Mouse (Mus musculus): ENCODE measurements around the gene Dok5.

The Dok5 gene

DNA sequence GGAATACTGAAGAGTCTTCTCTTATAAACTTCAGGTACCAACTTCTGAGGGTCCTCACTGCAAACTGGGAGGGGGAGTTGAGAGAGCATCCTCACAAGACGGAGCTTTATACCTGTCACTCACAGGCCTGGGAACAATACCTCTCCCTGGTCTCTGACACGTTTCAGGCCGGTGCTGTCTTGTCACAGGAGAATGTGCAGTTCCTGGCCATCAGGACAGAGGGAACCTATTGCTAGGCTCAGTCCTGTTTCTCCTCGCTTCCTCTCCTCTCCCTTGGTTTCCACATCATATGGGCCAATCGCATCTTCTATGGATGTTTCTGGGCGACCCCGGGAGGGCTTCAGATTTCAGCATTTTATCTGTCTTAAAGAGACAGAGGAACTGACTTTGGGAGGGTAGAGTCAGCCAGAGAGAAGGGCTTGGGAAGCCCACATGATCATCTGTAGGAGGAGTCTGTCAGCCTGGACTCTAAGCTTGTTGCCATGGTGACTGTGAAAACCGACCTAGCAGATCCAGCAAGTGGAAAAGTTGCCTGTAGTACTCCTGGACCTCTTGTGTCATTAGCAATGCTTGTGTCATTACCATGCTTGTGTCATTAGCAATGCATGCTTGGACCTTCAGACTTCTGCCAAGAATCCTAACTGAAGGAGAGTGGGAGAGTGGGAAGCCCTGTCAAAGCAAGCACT is 59.9 kb downstream of the Dok5 start:
- no peak for DNase-seq (ENCODE audit: low read depth, low spot score)

DNA sequence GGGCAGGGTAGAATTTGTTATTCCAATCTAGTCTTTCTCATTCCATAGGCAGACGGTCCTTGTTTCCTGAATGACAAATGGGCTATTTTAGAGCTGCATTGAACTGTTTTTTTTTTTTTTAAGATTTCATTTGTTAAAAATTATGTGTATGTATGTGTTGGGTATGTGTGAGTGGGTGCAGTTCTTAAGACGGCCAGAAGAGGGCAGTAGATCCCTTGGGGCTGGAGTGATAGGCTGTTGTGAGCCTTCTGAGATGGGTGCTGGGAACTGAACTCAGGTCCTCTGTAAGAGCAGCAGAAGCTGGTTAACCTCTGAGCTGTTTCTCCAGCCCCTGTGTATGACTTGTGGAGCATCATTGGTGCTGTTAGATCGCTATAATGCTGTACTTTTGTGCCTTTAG is 63.6 kb downstream of the Dok5 start:
- no peak for DNase-seq (ENCODE audit: low read depth, low spot score)

DNA sequence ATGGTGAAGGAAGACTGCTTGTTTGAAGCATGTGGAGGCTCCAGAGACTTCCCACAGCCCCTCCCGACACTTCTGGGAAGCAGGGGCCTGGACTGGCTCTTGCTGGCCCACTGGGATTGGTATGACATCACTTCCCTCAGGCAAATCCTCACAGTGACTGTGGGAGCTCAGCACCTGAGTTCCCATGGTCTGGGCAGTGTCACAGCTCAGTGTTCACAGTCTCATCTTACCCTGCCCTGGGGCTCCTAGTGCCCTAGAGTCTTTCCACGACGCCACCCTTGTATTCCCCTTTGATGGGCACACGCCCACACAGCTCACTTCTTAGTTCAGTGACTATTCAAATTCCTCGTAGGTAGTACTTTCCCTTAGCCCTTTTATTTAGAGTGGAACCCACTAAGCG is 71.4 kb downstream of the Dok5 start:
- no peak for DNase-seq (ENCODE audit: low read depth, low spot score)

DNA sequence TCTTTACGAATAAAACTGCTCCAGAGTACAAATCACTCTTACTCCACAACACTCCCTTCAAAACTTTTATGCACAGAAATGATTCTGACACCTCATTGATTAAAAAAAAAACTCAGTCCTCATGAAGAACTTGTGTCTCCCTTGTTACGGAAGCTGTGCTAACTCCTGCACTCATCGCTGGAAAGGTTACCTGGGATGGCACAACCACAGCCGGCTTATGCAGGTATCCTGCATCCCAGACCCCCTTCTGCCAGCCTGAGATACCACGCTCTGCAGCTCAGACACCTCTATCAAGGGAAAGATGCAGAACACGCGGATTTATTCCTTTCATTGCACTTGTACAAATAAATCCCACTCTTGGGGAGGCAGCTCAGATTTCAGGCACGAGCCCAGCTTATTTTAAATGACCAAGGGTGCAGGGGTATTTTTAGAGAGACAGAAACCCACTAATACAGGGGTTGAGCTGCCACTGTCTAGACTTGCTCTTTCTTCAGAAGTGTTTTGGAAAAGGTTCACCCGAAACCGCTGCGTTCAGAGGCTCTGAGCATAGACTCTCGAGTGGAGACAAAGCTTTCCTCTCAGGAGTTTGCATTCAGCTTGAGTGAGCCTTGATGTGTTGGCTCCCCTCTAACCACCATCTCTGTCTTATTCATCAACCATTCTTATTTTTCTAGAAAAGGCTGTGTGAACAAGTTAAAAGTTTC is 76.1 kb downstream of the Dok5 start:
- no peak for DNase-seq (ENCODE audit: low read depth, low spot score)

DNA sequence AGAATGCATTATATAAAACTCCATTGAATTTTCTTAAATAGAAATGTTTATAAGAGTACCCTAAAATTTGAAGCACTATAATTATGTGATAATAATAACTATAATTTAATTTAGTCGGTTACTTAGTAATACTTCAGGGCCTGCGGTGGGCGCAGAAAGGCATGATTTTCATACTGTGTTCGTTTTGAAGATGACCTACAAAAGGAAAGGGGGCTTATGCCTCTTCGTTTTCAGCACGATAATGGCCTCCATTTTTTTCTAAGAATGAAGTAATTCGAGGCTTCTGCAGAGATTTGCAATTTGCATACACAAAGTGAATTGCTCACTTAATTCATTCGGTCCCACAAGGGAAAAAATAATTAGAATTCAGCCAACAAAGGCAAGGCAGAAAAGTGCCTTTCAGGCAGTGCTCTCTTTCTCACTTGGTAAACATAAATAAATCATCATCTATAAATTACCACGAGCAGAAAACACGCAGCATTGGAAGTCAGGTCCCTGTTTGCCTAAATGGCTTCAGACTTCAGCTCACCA is 76.7 kb downstream of the Dok5 start:
- no peak for DNase-seq (ENCODE audit: low read depth, low spot score)

DNA sequence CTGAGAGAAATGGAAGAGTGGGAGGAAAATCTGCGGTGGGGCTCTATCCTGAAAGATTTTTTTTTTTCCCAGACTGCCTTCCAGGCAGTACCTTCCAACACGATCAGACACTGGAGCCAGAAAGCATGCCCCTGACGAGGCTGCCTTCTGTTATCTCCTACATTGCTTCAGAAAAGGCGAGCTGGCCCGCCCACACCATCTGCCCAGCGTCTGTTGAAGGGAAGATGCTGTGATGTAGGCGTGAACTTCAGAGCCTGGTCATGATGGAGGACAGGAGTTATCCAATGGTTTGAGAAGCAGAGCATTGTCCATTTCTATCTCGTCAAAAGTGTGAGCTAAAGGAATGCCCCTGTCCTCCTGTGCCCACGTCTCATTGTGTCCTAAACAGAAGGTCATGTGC is 79.7 kb downstream of the Dok5 start:
- no peak for DNase-seq (ENCODE audit: low read depth, low spot score)

DNA sequence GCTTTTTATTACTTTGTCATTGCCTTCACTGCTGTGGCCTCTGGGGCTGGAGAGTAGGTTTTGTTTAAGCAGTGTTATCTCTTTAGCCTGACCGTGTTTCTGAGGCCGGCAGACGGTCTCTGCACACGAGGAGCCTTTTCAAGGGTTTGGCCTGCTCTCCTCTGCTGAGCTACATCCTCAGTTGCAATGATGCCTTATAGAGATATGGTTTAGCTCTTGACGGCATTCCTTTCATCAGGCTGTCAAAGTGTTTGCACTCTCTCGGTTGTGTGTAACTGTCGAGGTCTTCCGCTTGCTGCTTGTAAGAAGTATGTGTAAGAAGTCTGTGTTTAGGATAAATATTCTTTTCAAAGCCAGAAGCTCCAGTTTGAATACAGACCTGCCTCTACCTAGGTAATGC is 84.7 kb downstream of the Dok5 start:
- DNase-seq (ENCODE audit: low read depth, low spot score): no peak

DNA sequence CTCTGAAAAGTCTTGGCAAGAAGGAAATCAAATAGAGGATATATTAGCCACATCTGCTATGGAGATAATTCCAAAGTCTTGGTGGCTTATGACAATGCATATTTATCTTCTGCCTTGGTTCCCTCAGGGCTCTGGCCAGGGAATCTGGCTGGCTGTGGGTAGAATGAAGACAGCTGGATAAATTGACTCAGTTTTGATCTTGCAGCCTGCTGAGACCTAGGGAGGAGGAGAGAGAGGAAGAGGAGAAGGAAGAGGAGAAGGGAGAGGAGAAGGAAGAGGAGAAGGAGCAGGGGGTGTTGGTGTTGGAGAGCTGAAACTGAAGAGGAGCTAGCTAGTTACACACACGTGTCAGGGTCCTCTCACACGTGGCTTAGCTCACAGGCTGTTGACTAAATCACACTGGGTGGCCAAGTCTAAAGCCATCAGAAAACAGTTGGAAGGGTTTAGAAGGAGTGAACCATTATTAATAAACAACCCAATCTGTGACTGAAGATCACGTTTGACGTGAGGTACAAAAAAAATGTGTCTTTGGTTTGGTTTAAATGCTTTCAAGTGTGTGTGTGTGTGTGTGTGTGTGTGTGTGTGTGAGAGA is 85.6 kb downstream of the Dok5 start:
- no peak for DNase-seq (ENCODE audit: low read depth, low spot score)

DNA sequence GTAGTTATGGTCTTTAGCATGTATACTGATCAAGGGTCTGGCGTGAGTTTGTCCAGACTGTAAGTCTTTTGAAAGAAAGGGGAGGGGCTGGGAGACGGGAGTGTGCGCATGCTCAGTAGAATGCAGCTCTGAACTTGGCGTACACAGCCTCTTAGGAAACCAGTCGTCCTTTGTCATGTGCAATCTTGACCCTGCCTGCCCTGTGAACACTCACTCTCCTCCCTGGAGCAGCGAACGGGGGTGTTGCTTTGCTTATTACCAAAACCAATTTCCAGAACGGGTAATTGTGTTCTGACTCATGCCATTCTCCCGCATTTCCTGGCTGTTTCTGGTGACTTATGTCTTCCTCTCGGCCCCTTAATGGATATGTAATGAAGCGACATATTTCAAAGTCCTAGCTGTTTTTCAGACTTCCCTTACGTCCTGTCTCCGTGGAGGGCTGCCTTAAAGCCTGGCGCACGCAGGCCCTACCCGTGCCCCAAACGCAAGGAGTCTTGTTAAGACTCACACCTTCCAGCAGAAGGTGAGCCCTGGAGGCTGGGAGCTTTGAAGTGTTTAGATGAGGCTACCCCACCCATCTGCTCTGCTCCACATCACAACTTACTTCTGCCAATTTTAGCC is 95.3 kb downstream of the Dok5 start:
- no peak for DNase-seq (ENCODE audit: low read depth, low spot score)

DNA sequence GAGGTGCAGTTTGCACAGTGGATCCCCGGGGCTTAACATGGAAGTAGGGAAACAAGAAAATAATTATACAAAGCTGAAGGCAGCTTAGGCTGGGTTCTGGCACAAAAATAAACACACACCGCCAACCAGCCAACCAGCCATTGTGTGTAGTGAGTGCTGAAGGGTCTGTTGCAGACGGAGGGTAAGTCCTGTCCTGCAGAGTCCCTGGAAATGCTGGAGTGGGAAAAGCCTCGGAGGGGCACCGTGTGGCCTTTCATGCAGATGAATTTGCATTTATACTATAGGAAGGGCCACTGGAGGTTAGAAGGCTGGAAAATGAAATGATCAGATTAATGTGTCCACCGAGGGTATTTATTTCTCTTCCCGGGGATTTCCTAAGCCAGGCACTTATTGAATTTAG is 97.2 kb downstream of the Dok5 start:
- DNase-seq (ENCODE audit: low read depth, low spot score): no peak

DNA sequence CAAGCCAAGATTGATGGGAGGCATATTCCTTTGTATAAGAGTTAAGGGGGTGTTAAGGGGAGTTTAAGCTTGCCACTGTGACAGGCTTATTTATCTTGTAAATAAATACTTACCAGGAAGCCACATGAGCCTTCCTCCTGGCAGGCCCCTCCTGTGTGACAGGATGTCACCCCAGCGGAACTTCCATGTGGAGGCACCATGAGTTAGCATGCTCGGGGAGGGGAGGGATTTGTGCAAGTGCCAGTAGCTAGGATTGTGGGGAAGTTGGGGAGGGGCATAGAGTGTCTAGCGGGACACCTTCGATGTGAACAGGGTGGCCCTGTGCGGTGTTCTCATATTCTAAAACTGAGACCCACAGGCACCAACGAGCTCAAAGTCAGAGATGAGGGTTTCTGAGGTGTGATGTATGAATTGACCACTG is 97.6 kb downstream of the Dok5 start:
- DNase-seq (ENCODE audit: low read depth, low spot score): no peak

DNA sequence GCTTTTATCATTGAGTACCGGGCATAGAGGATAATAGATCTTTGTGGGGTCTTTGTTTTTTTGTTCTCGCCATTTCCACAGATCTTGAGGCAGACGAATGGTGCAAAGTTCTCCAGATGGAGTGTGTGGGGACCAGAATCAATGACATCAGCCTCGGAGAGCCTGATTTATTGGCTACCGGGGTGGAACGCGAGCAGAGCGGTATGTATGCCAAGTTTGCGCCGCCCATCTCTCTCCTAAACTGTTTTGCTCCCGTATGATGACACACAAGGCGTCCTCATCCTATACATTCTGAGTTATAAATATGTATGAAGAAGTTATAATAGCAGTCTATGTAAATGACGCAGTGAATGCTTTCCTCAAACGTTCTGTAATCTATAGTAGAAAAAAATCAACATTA is 98.4 kb downstream of the Dok5 start:
- DNase-seq (ENCODE audit: low read depth, low spot score): no peak

DNA sequence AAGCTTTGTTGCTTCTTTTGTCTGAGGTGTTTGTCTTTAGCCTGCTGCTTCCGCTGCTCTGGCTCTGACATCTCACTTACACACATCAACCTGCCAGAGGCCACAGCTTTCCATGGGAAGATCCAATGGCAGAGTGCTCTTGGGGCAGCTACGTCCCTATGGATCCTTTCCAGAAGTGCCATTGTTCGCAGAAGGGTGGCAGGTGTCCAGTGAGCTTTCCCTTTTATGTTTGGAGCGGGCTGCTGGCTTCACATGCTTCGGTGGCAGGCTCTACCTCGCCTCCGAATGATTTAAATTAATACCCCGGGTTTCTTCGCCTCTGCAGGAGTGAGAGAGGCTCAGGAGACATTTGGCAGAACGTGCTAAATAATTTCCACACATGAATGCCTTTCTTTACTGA is 105.3 kb downstream of the Dok5 start:
- DNase-seq (ENCODE audit: low read depth, low spot score): no peak

DNA sequence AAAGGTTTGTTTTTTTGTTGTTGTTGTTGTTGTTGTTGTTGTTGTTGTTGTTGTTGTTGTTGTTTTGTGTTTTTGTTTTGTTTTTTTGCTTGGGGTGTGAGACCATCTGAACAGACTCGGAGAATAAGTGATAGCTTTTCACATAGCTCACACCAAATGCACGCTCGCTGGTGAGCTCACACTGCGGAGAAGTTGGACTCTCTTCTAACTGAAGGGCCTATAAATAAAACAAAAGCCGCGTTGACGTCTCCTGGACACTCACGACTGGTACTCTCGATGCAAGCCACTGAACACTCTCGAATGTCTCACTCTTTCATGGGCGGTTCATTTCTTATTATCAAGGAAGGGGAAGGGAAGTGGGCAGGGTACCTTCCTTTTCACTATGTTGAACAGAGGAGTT is 105.8 kb downstream of the Dok5 start:
- DNase-seq (ENCODE audit: low read depth, low spot score): no peak

DNA sequence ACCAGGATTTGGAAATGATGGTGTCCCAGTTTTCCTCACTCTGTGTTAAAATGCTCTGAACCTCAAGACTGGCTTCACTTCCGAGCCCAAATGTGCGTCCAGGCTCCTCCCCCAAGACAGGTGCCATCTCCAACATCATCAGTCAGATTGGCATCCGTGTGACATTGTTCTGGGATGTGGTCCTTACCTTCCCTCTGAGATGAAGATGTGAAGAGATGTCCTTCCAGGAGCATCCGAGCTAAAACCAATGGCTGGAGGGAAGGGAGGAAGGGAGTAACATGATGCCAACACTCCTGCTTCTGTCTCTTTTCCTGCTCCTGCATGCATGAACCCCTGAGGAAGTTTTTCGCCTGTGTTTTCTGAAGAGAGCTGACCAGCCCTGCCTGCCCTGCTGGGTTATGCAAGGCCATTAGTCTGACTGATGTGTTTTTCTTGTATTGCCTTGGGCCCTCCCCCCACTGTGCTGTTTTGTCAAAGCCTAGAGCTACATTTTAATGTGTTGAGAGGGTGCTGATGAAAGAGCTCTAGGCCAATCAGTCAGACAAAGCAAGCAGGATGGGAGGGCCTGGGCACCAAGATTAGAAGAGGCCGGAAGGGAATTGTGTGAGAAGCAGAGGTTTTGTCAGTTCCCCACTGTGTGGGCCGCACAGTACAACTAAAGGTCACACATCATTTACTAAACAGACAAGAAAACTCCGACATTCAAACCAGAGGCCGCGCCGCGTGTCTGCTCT is 106.4 kb downstream of the Dok5 start:
- no peak for DNase-seq (ENCODE audit: low read depth, low spot score)

DNA sequence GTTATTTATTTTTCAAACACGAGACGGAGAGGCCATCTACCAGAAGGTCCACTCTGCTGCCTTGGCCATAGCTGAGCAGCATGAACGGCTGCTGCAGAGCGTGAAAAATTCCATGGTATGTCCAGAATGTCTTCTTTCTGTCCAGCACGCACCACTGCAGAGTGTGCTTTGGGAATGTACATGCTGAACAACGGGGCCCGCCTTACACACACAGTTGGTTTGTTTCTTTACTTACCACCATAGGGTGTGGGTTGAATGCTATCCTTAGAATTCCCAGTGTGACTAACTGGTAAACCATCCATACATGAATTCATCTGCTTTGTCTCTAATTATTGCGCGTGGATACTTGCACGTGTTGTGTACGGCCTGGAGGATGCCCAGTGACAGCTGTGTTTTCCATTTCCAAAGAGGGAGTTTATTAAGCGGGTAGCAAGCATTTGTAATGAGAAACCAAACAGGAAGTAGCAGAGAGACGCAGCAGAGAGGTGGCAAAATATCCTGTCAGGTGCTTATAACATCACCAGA is 109.9 kb downstream of the Dok5 start:
- DNase-seq (ENCODE audit: low read depth, low spot score): no peak

DNA sequence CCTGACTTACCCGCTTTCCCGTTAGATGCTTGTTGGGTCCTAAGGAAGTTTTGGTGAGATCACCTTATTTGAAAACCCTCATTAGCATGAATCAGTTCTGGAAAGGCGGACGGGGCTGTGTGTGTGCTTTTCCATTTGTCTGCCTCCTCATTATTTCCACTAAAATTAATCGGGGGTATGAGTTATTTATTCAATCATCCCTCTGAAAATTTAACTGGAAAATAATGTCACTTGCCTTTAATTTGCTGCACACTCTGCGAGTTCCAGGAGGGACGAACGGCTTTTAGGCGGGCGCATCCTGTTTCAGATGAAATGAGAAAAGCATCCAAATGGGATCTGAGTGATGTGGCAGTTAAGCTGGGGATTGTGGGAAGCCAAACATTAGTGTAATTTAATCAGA is 113.9 kb downstream of the Dok5 start:
- no peak for DNase-seq (ENCODE audit: low read depth, low spot score)

DNA sequence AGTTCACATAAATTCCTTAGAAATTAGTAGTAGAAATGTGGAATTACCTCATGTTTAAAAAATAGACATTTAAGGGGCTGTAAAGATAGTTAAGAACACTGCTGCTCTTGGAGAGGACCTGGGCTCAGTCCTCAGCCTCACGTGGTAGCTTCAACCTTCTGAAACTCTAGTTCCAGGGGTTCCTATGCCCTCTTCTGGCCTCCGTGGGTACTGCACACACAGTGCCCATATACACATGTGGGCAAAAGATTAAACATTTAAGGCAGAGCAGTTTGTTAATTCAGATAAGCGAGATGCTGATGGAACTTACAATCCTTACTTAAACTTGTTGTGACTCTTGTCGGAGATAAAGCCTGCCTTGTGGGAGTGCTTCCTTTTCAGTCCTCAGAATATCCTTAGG is 118.5 kb downstream of the Dok5 start:
- no peak for DNase-seq (ENCODE audit: low read depth, low spot score)

DNA sequence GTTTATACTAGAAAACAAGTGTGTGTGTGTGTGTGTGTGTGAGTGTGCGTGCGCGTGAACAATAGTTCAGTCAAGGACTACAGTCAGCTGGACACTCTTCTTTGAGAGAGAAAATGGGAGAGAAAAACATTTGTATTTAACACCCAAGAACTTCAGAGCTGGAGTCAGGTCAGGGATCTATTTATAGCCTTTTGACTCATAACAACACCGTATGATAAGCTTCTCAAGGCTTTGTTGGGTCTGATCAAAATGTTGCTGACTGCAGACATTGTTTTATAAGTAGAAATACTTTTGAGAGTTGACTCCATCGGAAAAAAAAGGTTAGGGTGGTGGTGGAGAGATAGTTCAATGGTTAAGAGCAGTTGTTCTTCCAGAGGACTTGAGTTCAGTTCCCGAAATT is 120.7 kb downstream of the Dok5 start:
- DNase-seq (ENCODE audit: low read depth, low spot score): no peak

DNA sequence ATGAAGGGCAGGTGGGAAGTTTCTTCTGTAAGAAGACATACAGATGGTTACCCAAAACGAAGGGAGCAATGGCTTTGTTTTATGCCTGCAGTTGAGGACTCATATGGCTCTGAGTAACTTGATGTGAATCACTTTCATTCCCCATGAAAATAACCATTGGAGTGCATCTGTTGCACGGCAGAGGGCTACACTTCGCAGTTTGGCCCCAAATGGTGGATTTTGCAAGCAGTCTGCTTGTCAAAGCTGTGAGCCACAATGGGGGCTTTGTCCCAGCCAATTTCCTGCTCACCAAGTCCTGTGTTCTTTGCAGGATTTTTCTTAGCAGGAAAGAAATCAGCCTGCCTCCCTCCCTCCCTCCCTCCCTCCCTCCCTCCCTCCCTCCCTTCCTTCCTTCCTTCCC is 123.6 kb downstream of the Dok5 start:
- DNase-seq (ENCODE audit: low read depth, low spot score): peak; percentile 72

DNA sequence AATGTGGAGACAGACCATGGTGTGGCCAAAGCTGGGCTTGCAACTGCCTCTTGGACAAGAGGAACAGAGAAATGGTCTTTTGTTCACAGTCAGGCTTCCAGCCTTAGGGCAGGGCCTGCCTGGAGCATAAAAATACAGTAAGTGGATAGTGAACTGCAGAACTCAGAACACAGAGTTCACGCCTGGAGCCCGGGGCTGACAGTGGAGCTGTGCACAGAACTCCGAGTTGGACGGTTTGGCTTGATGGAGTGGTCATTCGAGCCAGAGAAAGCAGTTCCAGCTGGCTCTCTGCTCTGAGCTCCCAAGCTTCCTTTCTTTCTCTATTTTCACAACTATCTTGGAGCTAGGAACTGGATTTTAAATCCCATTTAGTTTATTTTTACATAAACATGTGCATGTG is 124.5 kb downstream of the Dok5 start:
- DNase-seq (ENCODE audit: low read depth, low spot score): no peak

DNA sequence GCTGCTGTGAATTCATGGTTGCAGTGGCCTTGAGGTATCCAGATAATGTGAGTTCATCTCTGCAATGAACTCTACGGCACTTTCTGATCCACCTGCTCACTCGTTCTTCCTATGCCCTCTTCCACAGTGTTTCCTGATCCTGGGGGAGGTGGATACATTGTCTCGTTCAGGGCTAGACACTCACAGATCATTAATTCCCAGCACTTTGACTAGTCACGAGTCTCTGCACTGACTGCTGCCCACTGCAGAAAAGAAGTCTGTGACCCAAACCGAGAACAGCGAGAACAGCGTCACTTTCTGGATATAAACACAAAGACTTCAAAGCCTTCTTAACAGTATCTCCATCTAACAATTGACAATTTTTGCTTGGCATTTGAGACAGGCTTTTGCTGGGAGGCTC is 125.9 kb downstream of the Dok5 start:
- DNase-seq (ENCODE audit: low read depth, low spot score): no peak

Measured in brain, embryonic 18.5 days (tissue).